Mouse (Mus musculus) limb, embryonic 12.5 days (tissue): Measurements from ENCODE around the gene Mtif3. TPM values are rescaled to one million over a fixed set of nuclear protein-coding genes. Genes with fewer than 3 reads are reported as not detected.
"Not testable (repeated sequence)": the region's sequence is repeated elsewhere in the genome, so short reads cannot be mapped to it uniquely, and the experiment has no call there.

Experiments used
- ATAC-seq: fragments of 200-750 bp; cut with Nextera tagmentation; 2 replicates; pipeline ENCODE4 v1.8.0; 2017; ENCODE audit warnings: low read depth, moderate TSS enrichment; ENCODE audit not compliant: insufficient number of reproducible peaks, insufficient read depth, low FRiP score, low TSS enrichment
- H3K27ac ChIP-seq: fragments of 300-500 bp; sonication (generic); 2 replicates; pipeline ENCODE4 v1.5.1; 2016; ENCODE audit warnings: mild to moderate bottlenecking, moderate library complexity
- H3K27me3 ChIP-seq: fragments of 300-500 bp; sonication (generic); 2 replicates; pipeline ENCODE4 v1.6.1; 2016; ENCODE audit warnings: mild to moderate bottlenecking, moderate library complexity
- H3K36me3 ChIP-seq: fragments of 300-500 bp; sonication (generic); 2 replicates; pipeline ENCODE4 v1.6.1; 2016; ENCODE audit warnings: mild to moderate bottlenecking, moderate library complexity
- H3K4me1 ChIP-seq: fragments of 300-500 bp; sonication (generic); replicated peaks from 2 replicates; pipeline ENCODE4 v1.6.1; 2016
- H3K4me2 ChIP-seq: fragments of 300-500 bp; sonication (generic); 2 replicates; pipeline ENCODE4 v1.6.1; 2016; ENCODE audit warnings: mild to moderate bottlenecking, moderate library complexity
- H3K4me3 ChIP-seq: fragments of 300-500 bp; sonication (generic); replicated peaks from 2 replicates; pipeline ENCODE4 v1.5.1; 2016; ENCODE audit warnings: mild to moderate bottlenecking
- H3K9ac ChIP-seq: fragments of 300-500 bp; sonication (generic); replicated peaks from 2 replicates; pipeline ENCODE4 v1.6.1; 2016; ENCODE audit warnings: mild to moderate bottlenecking, moderate library complexity
- H3K9me3 ChIP-seq: fragments of 300-500 bp; sonication (generic); 2 replicates; pipeline ENCODE4 v1.6.1; 2016; ENCODE audit warnings: mild to moderate bottlenecking, moderate library complexity
- WGBS: fragments of 180-500 bp; shearing (Covaris S2); methylation state at CpG from one replicate; pipeline ENCODE4 v1.1.7; 2016; 5-methylcytosine and 5-hydroxymethylcytosine counted together
- polyA plus RNA-seq: library from polyadenylated mRNA; unstranded; fragments of >200 nt; fragmentation: Nextera tagmentation; extraction: Ambion mirVana; gene quantifications from 2 replicates; pipeline ENCODE4 v1.2.1, GENCODE M21; 2016

Mtif3 gene
- polyA plus RNA-seq, 1 experiment from 2014 or later = 20.4 TPM

DNA sequence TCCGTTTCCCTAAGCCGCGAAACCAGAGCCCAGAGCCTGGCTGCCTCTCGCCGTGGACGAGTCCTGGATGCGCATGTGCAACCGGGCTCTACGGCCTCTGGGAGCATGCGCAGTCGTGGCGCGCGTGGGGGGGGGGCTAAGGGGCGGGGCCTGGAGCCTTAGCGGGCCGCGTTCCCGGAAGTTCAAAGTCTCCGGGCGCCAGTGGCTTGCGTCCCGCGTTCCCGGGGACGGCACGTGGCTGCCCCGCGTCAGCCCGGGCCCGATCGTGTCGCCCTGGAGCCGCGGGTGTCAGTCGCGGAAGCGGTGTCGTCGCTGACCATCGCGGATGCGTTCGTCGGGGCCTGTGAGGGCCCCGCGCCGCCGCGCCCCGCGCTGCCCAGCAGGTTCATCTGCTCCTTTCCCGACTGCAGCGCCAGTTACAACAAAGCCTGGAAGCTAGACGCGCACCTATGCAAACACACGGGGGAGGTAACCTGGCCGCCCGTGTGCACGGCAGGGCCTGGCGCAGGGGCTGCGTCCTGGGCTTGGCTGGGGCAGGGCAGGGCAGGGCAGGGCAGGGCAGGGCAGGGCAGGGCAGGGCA, 15.0 kb downstream of the Mtif3 start, which contains the start of gene Gtf3a:
Gene Gtf3a, plus strand, starts transcription at position 150 of the 581 bp plus-strand sequence.
- Histone ChIP-seq H3K27ac (peak within 1 kb of the TSS; percentile 81), H3K36me3 (peaks cover 33% of the 10 kb centered on the region), H3K9ac (peak within 1 kb of the TSS; percentile 88), H3K4me1 (peaks cover 11% of the 10 kb centered on the region), H3K4me2 (peak within 1 kb of the TSS; percentile 94), H3K4me3 (peak within 1 kb of the TSS; percentile 85), H3K9me3 (peaks cover 4% of the 10 kb centered on the region; the same call in 1 of the 2 replicates), H3K27me3 (peaks cover 3% of the 10 kb centered on the region; the same call in 1 of the 2 replicates)
- peak; percentile 85 for ATAC-seq
- under 1% methylated on average over 57 of the region's 62 CpGs for WGBS

DNA sequence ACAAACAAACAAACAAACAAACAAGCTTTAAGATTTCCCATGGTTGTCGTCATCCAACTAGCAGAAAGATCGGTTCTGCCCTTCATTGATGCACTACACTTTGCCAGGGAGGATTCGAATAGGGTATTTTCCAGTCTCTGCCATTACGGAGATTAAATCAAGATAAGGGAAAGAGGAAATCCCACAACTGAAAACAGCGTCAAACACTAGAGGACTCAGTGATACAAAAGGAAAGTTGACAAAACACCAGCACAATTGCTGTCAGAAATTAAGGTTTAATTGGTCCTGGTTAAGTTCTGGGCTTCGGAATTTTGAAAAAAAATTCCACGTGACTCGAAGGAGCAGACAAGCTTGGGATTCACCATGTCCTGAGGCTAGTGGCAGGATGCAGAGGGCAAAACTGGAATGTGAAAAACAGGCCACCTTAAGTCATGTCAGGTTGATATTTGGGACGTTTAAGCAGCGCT, 15.5 kb downstream of the Mtif3 start:
- Histone ChIP-seq H3K9me3 (peaks cover 4% of the 10 kb centered on the region; the same call in 1 of the 2 replicates), H3K4me3 (peak overlapping the region; percentile 85), H3K4me2 (peak overlapping the region; percentile 94), H3K36me3 (peaks cover 27% of the 10 kb centered on the region), H3K27ac (peak overlapping the region; percentile 81; the same call in 1 of the 2 replicates), H3K4me1 (peaks cover 11% of the 10 kb centered on the region), H3K27me3 (peaks cover 5% of the 10 kb centered on the region; the same call in 1 of the 2 replicates), H3K9ac (peak overlapping the region; percentile 88)
- 28% methylated on average over 10 of the region's 10 CpGs for WGBS
- ATAC-seq = no peak

GRCm38 (mm10) chr5:146947497-146947896, 16.1 kb downstream of the Mtif3 start:
- Histone ChIP-seq H3K27ac (no peak overlapping the region), H3K4me3 (no peak overlapping the region), H3K4me1 (peaks cover 11% of the 10 kb centered on the region), H3K9ac (no peak overlapping the region), H3K27me3 (peaks cover 10% of the 10 kb centered on the region; the same call in 1 of the 2 replicates), H3K36me3 (peaks cover 22% of the 10 kb centered on the region), H3K9me3 (peaks cover 4% of the 10 kb centered on the region; the same call in 1 of the 2 replicates), H3K4me2 (no peak overlapping the region)
- WGBS = 93% methylated on average over 6 of the region's 6 CpGs
- no peak for ATAC-seq

- no peak overlapping the region for H3K4me3 ChIP-seq
- peaks cover 4% of the 10 kb centered on the region; the same call in 1 of the 2 replicates for H3K9me3 ChIP-seq
- peaks cover 11% of the 10 kb centered on the region for H3K4me1 ChIP-seq
- no peak overlapping the region for H3K9ac ChIP-seq
- peaks cover 13% of the 10 kb centered on the region for H3K36me3 ChIP-seq
- no peak for ATAC-seq
- peaks cover 13% of the 10 kb centered on the region; the same call in 1 of the 2 replicates for H3K27me3 ChIP-seq
- no peak overlapping the region for H3K27ac ChIP-seq
- 90% methylated on average over 9 of the region's 9 CpGs for WGBS
- no peak overlapping the region for H3K4me2 ChIP-seq
These were observed 16.9 kb downstream of the Mtif3 start for GRCm38 (mm10) chr5:146946682-146947081.

GRCm38 (mm10) chr5:146944568-146944967, 19.0 kb downstream of the Mtif3 start:
- H3K36me3 ChIP-seq = no peaks in the 10 kb centered on the region
- 98% methylated on average over 2 of the region's 2 CpGs for WGBS
- no peak overlapping the region for H3K4me3 ChIP-seq
- H3K27ac ChIP-seq = no peak overlapping the region
- no peak overlapping the region for H3K4me2 ChIP-seq
- ATAC-seq = no peak
- peaks cover 6% of the 10 kb centered on the region for H3K4me1 ChIP-seq
- no peak overlapping the region for H3K9ac ChIP-seq
- peaks cover 4% of the 10 kb centered on the region; the same call in 1 of the 2 replicates for H3K9me3 ChIP-seq
- H3K27me3 ChIP-seq = peaks cover 13% of the 10 kb centered on the region; the same call in 1 of the 2 replicates

- Histone ChIP-seq H3K4me3 (no peak overlapping the region), H3K27me3 (peaks cover 13% of the 10 kb centered on the region; the same call in 1 of the 2 replicates), H3K36me3 (no peaks in the 10 kb centered on the region), H3K4me1 (no peaks in the 10 kb centered on the region), H3K9me3 (peaks cover 4% of the 10 kb centered on the region; the same call in 1 of the 2 replicates), H3K27ac (no peak overlapping the region), H3K9ac (no peak overlapping the region), H3K4me2 (no peak overlapping the region)
- ATAC-seq = no peak
- WGBS = 46% methylated on average over 15 of the region's 15 CpGs
These were observed 20.6 kb downstream of the Mtif3 start for GRCm38 (mm10) chr5:146942965-146943364.

DNA sequence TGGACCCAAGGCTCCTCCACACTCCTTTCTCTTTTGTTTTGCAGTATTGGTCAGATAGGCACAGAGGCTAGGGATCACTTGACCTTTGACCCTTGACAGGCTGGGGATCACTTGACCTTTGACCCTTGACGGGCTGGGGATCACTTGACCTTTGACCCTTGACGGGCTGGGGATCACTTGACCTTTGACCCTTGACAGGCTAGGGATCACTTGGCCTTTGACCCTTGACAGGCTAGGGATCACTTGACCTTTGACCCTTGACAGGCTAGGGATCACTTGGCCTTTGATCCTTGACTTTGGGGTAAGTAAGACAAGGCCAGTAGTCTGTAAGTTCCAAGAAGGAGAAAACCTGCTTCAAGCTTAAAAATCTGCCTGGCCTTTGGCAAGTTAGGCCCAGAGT, 21.7 kb downstream of the Mtif3 start:
- H3K4me1 ChIP-seq, H3K27ac ChIP-seq, ATAC-seq, H3K9me3 ChIP-seq, H3K4me3 ChIP-seq, H3K4me2 ChIP-seq, H3K9ac ChIP-seq, H3K36me3 ChIP-seq: not testable (repeated sequence)
- WGBS = 48% methylated on average over 2 of the region's 2 CpGs
- H3K27me3 ChIP-seq = peaks cover 13% of the 10 kb centered on the region; the same call in 1 of the 2 replicates

DNA sequence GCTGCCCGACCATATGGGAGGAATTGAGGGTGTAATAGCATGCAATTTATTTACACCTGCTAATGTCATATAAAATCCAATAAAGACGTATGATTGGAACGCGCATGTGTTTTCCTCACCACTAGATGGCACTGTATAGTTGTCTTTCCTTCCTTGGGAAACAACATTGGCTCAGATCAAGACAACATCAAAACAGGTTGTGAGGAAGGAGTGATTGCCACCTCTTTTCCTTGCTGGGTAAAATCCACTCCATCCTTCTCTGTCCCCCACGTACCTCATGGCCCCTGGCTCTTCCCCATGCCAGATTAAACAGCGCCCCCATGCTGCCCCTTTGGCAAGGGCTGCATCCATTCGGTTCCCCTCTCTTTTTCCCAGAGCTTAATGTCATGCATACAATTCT, 23.4 kb downstream of the Mtif3 start:
- 24% methylated on average over 7 of the region's 7 CpGs for WGBS

GRCm38 (mm10) chr5:146939109-146939796, 24.3 kb downstream of the Mtif3 start:
- no peak overlapping the region for H3K9ac ChIP-seq
- no peak overlapping the region for H3K27ac ChIP-seq
- H3K27me3 ChIP-seq = peaks cover 13% of the 10 kb centered on the region; the same call in 1 of the 2 replicates
- WGBS = 85% methylated on average over 16 of the region's 16 CpGs
- no peak overlapping the region for H3K4me2 ChIP-seq
- no peaks in the 10 kb centered on the region for H3K9me3 ChIP-seq
- H3K4me1 ChIP-seq = no peaks in the 10 kb centered on the region
- H3K36me3 ChIP-seq = no peaks in the 10 kb centered on the region
- no peak overlapping the region for H3K4me3 ChIP-seq
- ATAC-seq = no peak

More for the DNA sequence above, 23.4 kb downstream of the Mtif3 start:
- ATAC-seq = no peak
- no peaks in the 10 kb centered on the region for H3K4me1 ChIP-seq
- no peak overlapping the region for H3K4me3 ChIP-seq
- peaks cover 13% of the 10 kb centered on the region; the same call in 1 of the 2 replicates for H3K27me3 ChIP-seq
- no peak overlapping the region for H3K27ac ChIP-seq
- H3K36me3 ChIP-seq = no peaks in the 10 kb centered on the region
- H3K4me2 ChIP-seq = no peak overlapping the region
- no peak overlapping the region for H3K9ac ChIP-seq
- peaks cover 4% of the 10 kb centered on the region; the same call in 1 of the 2 replicates for H3K9me3 ChIP-seq

DNA sequence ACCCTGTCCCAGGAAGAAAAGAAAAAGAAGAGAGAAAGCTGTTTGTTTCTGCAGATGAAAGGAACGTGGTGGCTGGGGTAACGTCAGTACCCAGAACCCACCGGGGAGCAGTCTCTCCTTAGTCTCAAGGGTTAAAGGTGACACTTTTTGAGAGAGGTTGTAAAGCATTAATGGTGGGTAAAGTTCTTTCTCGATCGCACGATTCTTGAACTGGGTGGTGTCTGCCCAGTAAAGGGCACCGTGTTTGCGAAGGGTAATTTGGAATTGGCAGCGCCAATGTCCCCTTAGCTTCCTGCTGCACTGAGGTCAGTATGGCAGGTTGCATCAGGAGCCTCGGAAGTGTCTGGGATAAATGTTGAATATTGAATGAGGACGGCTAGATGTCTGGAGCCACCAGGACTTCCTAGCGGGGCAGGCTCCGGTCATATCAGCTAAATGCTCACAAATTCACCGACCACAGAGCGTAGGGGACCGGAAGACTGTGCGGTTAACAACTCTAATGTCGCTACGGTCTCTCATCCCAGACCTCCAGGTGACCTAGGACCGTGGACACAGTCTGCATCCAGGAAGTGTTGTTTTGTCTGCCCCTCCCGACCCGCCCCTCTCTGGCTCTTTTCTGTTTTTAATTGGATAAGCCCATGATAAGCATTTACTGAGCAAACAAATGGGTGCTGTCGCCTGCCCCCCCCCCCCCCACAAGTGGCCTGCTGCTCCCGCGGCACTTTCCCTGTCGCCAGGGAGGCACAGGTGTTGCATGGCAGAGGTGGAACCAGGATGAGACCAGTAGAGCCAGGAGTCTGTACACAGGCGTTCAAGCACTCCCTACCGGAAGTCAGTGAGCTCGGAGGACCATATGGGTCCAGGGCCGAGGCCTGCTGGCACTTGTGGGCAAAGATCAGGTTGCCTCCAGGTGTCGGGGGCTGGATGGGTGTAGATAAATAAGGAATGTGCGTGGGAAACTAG, 25.8 kb downstream of the Mtif3 start:
- peaks cover 11% of the 10 kb centered on the region for H3K27me3 ChIP-seq
- H3K4me1 ChIP-seq = no peaks in the 10 kb centered on the region
- no peak overlapping the region for H3K9ac ChIP-seq
- H3K27ac ChIP-seq = no peak overlapping the region
- 78% methylated on average over 32 of the region's 32 CpGs for WGBS
- ATAC-seq = no peak
- H3K4me3 ChIP-seq = no peak overlapping the region
- H3K36me3 ChIP-seq = no peaks in the 10 kb centered on the region
- H3K4me2 ChIP-seq = no peak overlapping the region
- H3K9me3 ChIP-seq = no peaks in the 10 kb centered on the region
